Mouse (Mus musculus): Measurements from ENCODE around the gene Lrrc31.

DNA sequence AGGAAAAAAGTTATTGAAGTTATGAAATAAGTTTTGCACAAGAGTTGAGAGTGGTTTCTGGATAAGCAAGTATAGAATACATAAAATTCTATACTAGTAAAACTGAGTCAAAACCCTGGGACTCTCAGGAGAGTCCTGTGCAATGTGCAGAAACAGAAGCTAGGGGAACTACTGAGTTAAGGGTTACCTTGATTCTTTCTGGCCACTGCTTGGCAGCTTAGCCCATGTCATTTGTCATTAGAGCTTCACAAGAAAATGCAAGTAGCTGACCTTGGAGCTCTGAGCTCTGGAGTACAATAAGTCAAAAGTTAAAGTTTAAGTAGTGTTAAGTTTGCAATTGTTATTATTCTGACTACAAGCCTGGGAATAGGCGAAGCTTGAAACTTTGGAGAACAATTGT is 13.7 kb upstream of the Lrrc31 start:
- TF ChIP-seq CTCF (IDR thresholded peaks at IDR 0.05; ENCODE audit: low read depth, low read length) = no peak
- TF ChIP-seq POLR2A (IDR thresholded peaks at IDR 0.05; ENCODE audit: extremely low read depth, insufficient read depth, low read length) = no peak

All from liver, adult 2 months (tissue).